Mouse (Mus musculus) c-Kit-positive CD71-positive TER-119-negative erythroid progenitor cells, embryonic 14.5 days (primary cell): ENCODE data around the gene Arap1.

ENCODE experiments used
- DNase-seq: peaks from one replicate; pipeline ENCODE4 v3.0.0-alpha.2; 2013; ENCODE audit warnings: low read depth

The Arap1 gene

GRCm38 (mm10) chr7:101450422-101451401 lies 102.8 kb downstream of the Arap1 start:
- peak; percentile 40 for DNase-seq

GRCm38 (mm10) chr7:101452669-101453068 lies 104.8 kb downstream of the Arap1 start:
- DNase-seq = no peak

GRCm38 (mm10) chr7:101453296-101453695 lies 105.4 kb downstream of the Arap1 start:
- no peak for DNase-seq

- no peak for DNase-seq
These were observed 105.9 kb downstream of the Arap1 start for GRCm38 (mm10) chr7:101453725-101454124.

GRCm38 (mm10) chr7:101454479-101454878 lies 106.6 kb downstream of the Arap1 start:
- DNase-seq = no peak

GRCm38 (mm10) chr7:101455141-101455540 lies 107.3 kb downstream of the Arap1 start:
- no peak for DNase-seq

GRCm38 (mm10) chr7:101456318-101456717 lies 108.5 kb downstream of the Arap1 start:
- DNase-seq = no peak

- DNase-seq = no peak
These were observed 108.9 kb downstream of the Arap1 start for GRCm38 (mm10) chr7:101456789-101457188.

- DNase-seq = no peak
These were observed 109.4 kb downstream of the Arap1 start for GRCm38 (mm10) chr7:101457283-101457682.

GRCm38 (mm10) chr7:101457801-101458200 lies 109.9 kb downstream of the Arap1 start:
- no peak for DNase-seq

GRCm38 (mm10) chr7:101458278-101458781 lies 110.5 kb downstream of the Arap1 start:
- no peak for DNase-seq

- no peak for DNase-seq
These were observed 111.5 kb downstream of the Arap1 start for GRCm38 (mm10) chr7:101459305-101459813.

- no peak for DNase-seq
These were observed 112.2 kb downstream of the Arap1 start for GRCm38 (mm10) chr7:101459923-101460607.

- no peak for DNase-seq
These were observed 112.7 kb downstream of the Arap1 start for GRCm38 (mm10) chr7:101460608-101460957.

GRCm38 (mm10) chr7:101461571-101461970 lies 113.7 kb downstream of the Arap1 start:
- no peak for DNase-seq
